In genomic region chr10:99165751-99166282, GRCm38 (mm10) we compare ENCODE assay signal across 9 mouse cellular contexts. TPM values are rescaled to one million over a fixed set of nuclear protein-coding genes. Genes with fewer than 3 reads are reported as not detected.
A peak's percentile ranks its signal among the peaks of the same experiment; 100 is the strongest.
DNase-seq lines count a peak whose midpoint lies in the region; ATAC-seq and TF ChIP-seq lines count a peak whose summit lies in the region.
"Had no signal": no experiment of that assay in that cellular context is flagged by ENCODE, and none has a peak within 500 bp of the region (broad histone marks: within the 10 kb centered on the region; RNA-seq: fewer than 3 reads in every experiment).

No protein-coding gene starts in this region.

- H3K4me3 ChIP-seq in lung, embryonic 14.5 days (ENCODE audit: low read depth, low read length): no peak overlapping the region
- no peak overlapping the region for H3K4me3 ChIP-seq in heart, embryonic 12.5 days
- H3K4me3 ChIP-seq in left cerebral cortex, adult 2 months: no peak overlapping the region

- DNase-seq in lung, embryonic 14.5 days: peak; percentile 68
- DNase-seq in lung, postnatal 25 days (ENCODE audit: low spot score): no peak
- peak; percentile 51 to 75 for DNase-seq in kidney, postnatal 25 days
- DNase-seq in retina, postnatal 1 day: peak; percentile 84
- no peak for DNase-seq in cerebellum, postnatal 36 days
- DNase-seq in left cerebral cortex, postnatal 10 days (ENCODE audit: extremely low spot score in 1 of 2, low spot score in 2 of 2): no peak
- DNase-seq in left cerebral cortex, adult 2 months (ENCODE audit: extremely low spot score in 1 of 2, low spot score in 2 of 2): no peak

- ATAC-seq in lung, embryonic 14.5 days (ENCODE audit: insufficient read depth): peak; percentile 25; the same call in 1 of the 2 replicates
- no peak for ATAC-seq in heart, embryonic 12.5 days (ENCODE audit: insufficient number of reproducible peaks, low FRiP score)

- H3K9me3 ChIP-seq in lung, embryonic 14.5 days (ENCODE audit: low read depth, low read length): no peaks in the 10 kb centered on the region
- no peaks in the 10 kb centered on the region for H3K9me3 ChIP-seq in heart, embryonic 12.5 days (replicated peaks)

- 0 out of 2 replicates have a peak, but pooled peaks have one; percentile 41 for TF ChIP-seq CTCF in lung, embryonic 14.5 days (IDR thresholded peaks at IDR 0.05; ENCODE audit: low read depth)
- TF ChIP-seq CTCF in left cerebral cortex, adult 2 months (IDR thresholded peaks at IDR 0.05): no peak

- no peaks in the 10 kb centered on the region for H3K4me1 ChIP-seq in lung, embryonic 14.5 days (ENCODE audit: insufficient read depth)
- peaks cover 30% of the 10 kb centered on the region for H3K4me1 ChIP-seq in heart, embryonic 12.5 days (replicated peaks)

- H3K27me3 ChIP-seq in lung, embryonic 14.5 days (ENCODE audit: insufficient read depth, low read length): no peaks in the 10 kb centered on the region
- no peaks in the 10 kb centered on the region for H3K27me3 ChIP-seq in heart, embryonic 12.5 days (replicated peaks)

- H3K9ac ChIP-seq in lung, embryonic 14.5 days: no peak overlapping the region
- no peak overlapping the region for H3K9ac ChIP-seq in heart, embryonic 12.5 days

- no peak overlapping the region for H3K4me2 ChIP-seq in lung, embryonic 14.5 days
- no peak overlapping the region for H3K4me2 ChIP-seq in heart, embryonic 12.5 days

- H3K36me3 ChIP-seq in lung, embryonic 14.5 days (ENCODE audit: insufficient read depth): no peaks in the 10 kb centered on the region
- H3K36me3 ChIP-seq in heart, embryonic 12.5 days: no peaks in the 10 kb centered on the region; the same call in 1 of the 2 replicates

- intact Hi-C loops in left cerebral cortex, postnatal 10 days (cut with DNase I): loop anchor here (1.0 to 10.0 kb wide), 2 partner anchors 299 to 411 kb away; no protein-coding TSS in a partner anchor
- intact Hi-C loops in left cerebral cortex, adult 2 months (cut with DNase I): loop anchor here (1.0 to 10.0 kb wide), 7 partner anchors 76 to 453 kb away; no protein-coding TSS in a partner anchor

- H3K27ac ChIP-seq in lung, embryonic 14.5 days (ENCODE audit: low read depth): peak overlapping the region; percentile 69
- peak overlapping the region; percentile 59 for H3K27ac ChIP-seq in heart, embryonic 12.5 days (ENCODE audit: poor library complexity, severe bottlenecking)
- no peak overlapping the region for H3K27ac ChIP-seq in left cerebral cortex, adult 2 months

- 46% methylated on average over 7 of the region's 7 CpGs for WGBS in lung, embryonic 14.5 days
- 55% methylated on average over 7 of the region's 7 CpGs for WGBS in heart, embryonic 12.5 days

RNA-seq across cellular contexts. Expression of gene Phxr2, which starts 39.7 kb away (rescaled TPM):
- polyA plus RNA-seq in lung, embryonic 14.5 days (2014; fragmentation: Nextera tagmentation; extraction: Ambion mirVana): not detected in 2 replicates
- not detected in 2 replicates for polyA plus RNA-seq in heart, embryonic 12.5 days (2016; fragmentation: Nextera tagmentation; extraction: Ambion mirVana)
- total RNA-seq in left cerebral cortex, postnatal 10 days (2021): not detected
- total RNA-seq in left cerebral cortex, adult 2 months (2021): not detected
- total RNA-seq: ES-E14 had no signal

RNA-seq across cellular contexts. Expression of gene Galnt4, which starts 57.9 kb away (rescaled TPM):
- polyA plus RNA-seq in lung, embryonic 14.5 days (2014; fragmentation: Nextera tagmentation; extraction: Ambion mirVana): 18.3 and 19.2 TPM in 2 replicates
- polyA plus RNA-seq in heart, embryonic 12.5 days (2016; fragmentation: Nextera tagmentation; extraction: Ambion mirVana): 8.4 and 8.6 TPM in 2 replicates
- 1 to 10 TPM; 3.4 to 3.8 TPM for total RNA-seq in left cerebral cortex, postnatal 10 days (2021)
- total RNA-seq in left cerebral cortex, adult 2 months (2021): 1 to 10 TPM; 2.3 to 2.4 TPM

RNA-seq across cellular contexts. Expression of gene Poc1b, which starts 59.0 kb away (rescaled TPM):
- polyA plus RNA-seq in lung, embryonic 14.5 days (2014; fragmentation: Nextera tagmentation; extraction: Ambion mirVana): 31.1 and 33.5 TPM in 2 replicates
- 11.2 and 12.0 TPM in 2 replicates for polyA plus RNA-seq in heart, embryonic 12.5 days (2016; fragmentation: Nextera tagmentation; extraction: Ambion mirVana)
- total RNA-seq in left cerebral cortex, postnatal 10 days (2021): 1 to 10 TPM; 6.6 to 8.2 TPM
- 1 to 10 TPM; 5.8 to 8.4 TPM for total RNA-seq in left cerebral cortex, adult 2 months (2021)

Comparison
In these comparisons a context has a peak if more than half of its experiments do, and no peak if none do; other contexts are left out.
1. DNase-seq: peak in lung, embryonic 14.5 days (single experiment), kidney, postnatal 25 days (2 of 2) and retina, postnatal 1 day (single experiment); none in lung, postnatal 25 days (single experiment), cerebellum, postnatal 36 days (0 of 2), left cerebral cortex, postnatal 10 days (0 of 2) and left cerebral cortex, adult 2 months (0 of 2).